Mouse (Mus musculus): ENCODE data around the gene Pter. TPM values are rescaled to one million over a fixed set of nuclear protein-coding genes. Genes with fewer than 3 reads are reported as not detected.

Pter gene
- polyA plus RNA-seq, 1 experiment from 2014 or later: 4.8 TPM

- Histone ChIP-seq H3K36me3 (ENCODE audit: control insufficient read depth, insufficient read depth, low read length) (no peaks in the 10 kb centered on the region), H3K4me1 (ENCODE audit: control insufficient read depth, insufficient read depth, low read length) (peaks cover 15% of the 10 kb centered on the region; the same call in 1 of the 2 replicates), H3K4me2 (ENCODE audit: low read length) (peak within 1 kb of the TSS; percentile 100), H3K4me3 (replicated peaks; ENCODE audit: low read depth, low read length) (peak within 1 kb of the TSS; percentile 54), H3K27ac (replicated peaks; ENCODE audit: low read depth, low read length) (0 out of 2 replicates have a peak within 1 kb of the TSS, but pooled peaks have one; percentile 3), H3K9ac (replicated peaks; ENCODE audit: low read length) (peak within 1 kb of the TSS; percentile 57), H3K9me3 (ENCODE audit: control insufficient read depth, low read length) (no peaks in the 10 kb centered on the region), H3K27me3 (ENCODE audit: control insufficient read depth, insufficient read depth, low read length) (peaks cover 47% of the 10 kb centered on the region)
- DNase-seq: peak; percentile 68
- no peak for ATAC-seq (ENCODE audit: low FRiP score, low TSS enrichment)
- WGBS: under 1% methylated on average over 19 of the region's 19 CpGs
Observed at GRCm38 (mm10) chr2:13011472-13011871, 87.6 kb downstream of the Pter start, which contains the start of gene C1ql3. Gene C1ql3, minus strand, starts transcription at chr2:13011806.

GRCm38 (mm10) chr2:13011973-13012372, 88.1 kb downstream of the Pter start:
- Histone ChIP-seq H3K27me3 (ENCODE audit: control insufficient read depth, insufficient read depth, low read length) (peaks cover 47% of the 10 kb centered on the region), H3K9ac (replicated peaks; ENCODE audit: low read length) (no peak overlapping the region), H3K4me1 (ENCODE audit: control insufficient read depth, insufficient read depth, low read length) (peaks cover 15% of the 10 kb centered on the region; the same call in 1 of the 2 replicates), H3K9me3 (ENCODE audit: control insufficient read depth, low read length) (no peaks in the 10 kb centered on the region), H3K4me3 (replicated peaks; ENCODE audit: low read depth, low read length) (no peak overlapping the region; the same call in 1 of the 2 replicates), H3K4me2 (ENCODE audit: low read length) (peak overlapping the region; percentile 100), H3K36me3 (ENCODE audit: control insufficient read depth, insufficient read depth, low read length) (no peaks in the 10 kb centered on the region), H3K27ac (replicated peaks; ENCODE audit: low read depth, low read length) (no peak overlapping the region)
- 33% methylated on average over 3 of the region's 3 CpGs for WGBS
- DNase-seq (no peak), ATAC-seq (ENCODE audit: low FRiP score, low TSS enrichment) (no peak)

- ATAC-seq (ENCODE audit: low FRiP score, low TSS enrichment): no peak
- 17% methylated on average over 5 of the region's 5 CpGs for WGBS
Observed at GRCm38 (mm10) chr2:13018382-13018781, 94.5 kb downstream of the Pter start.

GRCm38 (mm10) chr2:13018861-13019260, 95.0 kb downstream of the Pter start:
- ATAC-seq (ENCODE audit: low FRiP score, low TSS enrichment) (no peak), DNase-seq (no peak)
- H3K27me3 ChIP-seq (ENCODE audit: control insufficient read depth, insufficient read depth, low read length): no peaks in the 10 kb centered on the region
- H3K4me1 ChIP-seq (ENCODE audit: control insufficient read depth, insufficient read depth, low read length): no peaks in the 10 kb centered on the region
- 78% methylated on average over 1 of the region's 1 CpGs for WGBS
- H3K36me3 ChIP-seq (ENCODE audit: control insufficient read depth, insufficient read depth, low read length): no peaks in the 10 kb centered on the region
- no peak overlapping the region for H3K4me2 ChIP-seq (ENCODE audit: low read length)
- H3K27ac ChIP-seq (replicated peaks; ENCODE audit: low read depth, low read length): no peak overlapping the region
- no peak overlapping the region for H3K9ac ChIP-seq (replicated peaks; ENCODE audit: low read length)
- no peak overlapping the region for H3K4me3 ChIP-seq (replicated peaks; ENCODE audit: low read depth, low read length)
- H3K9me3 ChIP-seq (ENCODE audit: control insufficient read depth, low read length): no peaks in the 10 kb centered on the region

More at GRCm38 (mm10) chr2:13018382-13018781, 94.5 kb downstream of the Pter start:
- Histone ChIP-seq H3K4me1 (ENCODE audit: control insufficient read depth, insufficient read depth, low read length) (no peaks in the 10 kb centered on the region), H3K4me2 (ENCODE audit: low read length) (no peak overlapping the region), H3K4me3 (replicated peaks; ENCODE audit: low read depth, low read length) (no peak overlapping the region), H3K27me3 (ENCODE audit: control insufficient read depth, insufficient read depth, low read length) (peaks cover 5% of the 10 kb centered on the region; the same call in 1 of the 2 replicates), H3K27ac (replicated peaks; ENCODE audit: low read depth, low read length) (no peak overlapping the region), H3K9ac (replicated peaks; ENCODE audit: low read length) (no peak overlapping the region), H3K36me3 (ENCODE audit: control insufficient read depth, insufficient read depth, low read length) (no peaks in the 10 kb centered on the region), H3K9me3 (ENCODE audit: control insufficient read depth, low read length) (no peaks in the 10 kb centered on the region)
- DNase-seq: no peak

GRCm38 (mm10) chr2:13038772-13039171, 114.9 kb downstream of the Pter start:
- no peaks in the 10 kb centered on the region for H3K27me3 ChIP-seq (ENCODE audit: control insufficient read depth, insufficient read depth, low read length)
- DNase-seq: no peak

GRCm38 (mm10) chr2:13039785-13040184, 115.9 kb downstream of the Pter start:
- ATAC-seq (ENCODE audit: low FRiP score, low TSS enrichment) (no peak; the same call in 1 of the 2 replicates), DNase-seq (no peak)
- H3K27ac ChIP-seq (replicated peaks; ENCODE audit: low read depth, low read length): no peak overlapping the region
- no peak overlapping the region for H3K4me3 ChIP-seq (replicated peaks; ENCODE audit: low read depth, low read length)
- no peaks in the 10 kb centered on the region for H3K27me3 ChIP-seq (ENCODE audit: control insufficient read depth, insufficient read depth, low read length)
- no peaks in the 10 kb centered on the region for H3K4me1 ChIP-seq (ENCODE audit: control insufficient read depth, insufficient read depth, low read length)
- no peaks in the 10 kb centered on the region for H3K9me3 ChIP-seq (ENCODE audit: control insufficient read depth, low read length)
- WGBS: 90% methylated on average over 4 of the region's 4 CpGs
- H3K4me2 ChIP-seq (ENCODE audit: low read length): no peak overlapping the region
- no peak overlapping the region for H3K9ac ChIP-seq (replicated peaks; ENCODE audit: low read length)
- H3K36me3 ChIP-seq (ENCODE audit: control insufficient read depth, insufficient read depth, low read length): no peaks in the 10 kb centered on the region

More at GRCm38 (mm10) chr2:13038772-13039171, 114.9 kb downstream of the Pter start:
- Histone ChIP-seq H3K4me2 (ENCODE audit: low read length) (no peak overlapping the region), H3K4me3 (replicated peaks; ENCODE audit: low read depth, low read length) (no peak overlapping the region), H3K27ac (replicated peaks; ENCODE audit: low read depth, low read length) (no peak overlapping the region), H3K9ac (replicated peaks; ENCODE audit: low read length) (no peak overlapping the region), H3K4me1 (ENCODE audit: control insufficient read depth, insufficient read depth, low read length) (no peaks in the 10 kb centered on the region), H3K36me3 (ENCODE audit: control insufficient read depth, insufficient read depth, low read length) (no peaks in the 10 kb centered on the region), H3K9me3 (ENCODE audit: control insufficient read depth, low read length) (no peaks in the 10 kb centered on the region)
- no peak for ATAC-seq (ENCODE audit: low FRiP score, low TSS enrichment)
- WGBS: 81% methylated on average over 3 of the region's 3 CpGs

GRCm38 (mm10) chr2:13044555-13044954, 120.7 kb downstream of the Pter start:
- Histone ChIP-seq H3K27ac (replicated peaks; ENCODE audit: low read depth, low read length) (no peak overlapping the region), H3K27me3 (ENCODE audit: control insufficient read depth, insufficient read depth, low read length) (no peaks in the 10 kb centered on the region), H3K36me3 (ENCODE audit: control insufficient read depth, insufficient read depth, low read length) (no peaks in the 10 kb centered on the region), H3K4me2 (ENCODE audit: low read length) (no peak overlapping the region), H3K4me1 (ENCODE audit: control insufficient read depth, insufficient read depth, low read length) (no peaks in the 10 kb centered on the region), H3K9me3 (ENCODE audit: control insufficient read depth, low read length) (no peaks in the 10 kb centered on the region), H3K9ac (replicated peaks; ENCODE audit: low read length) (no peak overlapping the region), H3K4me3 (replicated peaks; ENCODE audit: low read depth, low read length) (no peak overlapping the region)
- 95% methylated on average over 4 of the region's 4 CpGs for WGBS
- ATAC-seq (ENCODE audit: low FRiP score, low TSS enrichment): no peak
- DNase-seq: no peak

- Histone ChIP-seq H3K27ac (replicated peaks; ENCODE audit: low read depth, low read length) (no peak overlapping the region), H3K4me3 (replicated peaks; ENCODE audit: low read depth, low read length) (no peak overlapping the region), H3K36me3 (ENCODE audit: control insufficient read depth, insufficient read depth, low read length) (no peaks in the 10 kb centered on the region), H3K4me2 (ENCODE audit: low read length) (no peak overlapping the region), H3K4me1 (ENCODE audit: control insufficient read depth, insufficient read depth, low read length) (no peaks in the 10 kb centered on the region), H3K9ac (replicated peaks; ENCODE audit: low read length) (no peak overlapping the region), H3K9me3 (ENCODE audit: control insufficient read depth, low read length) (no peaks in the 10 kb centered on the region), H3K27me3 (ENCODE audit: control insufficient read depth, insufficient read depth, low read length) (no peaks in the 10 kb centered on the region)
- ATAC-seq (ENCODE audit: low FRiP score, low TSS enrichment): no peak
- WGBS: 91% methylated on average over 6 of the region's 6 CpGs
- no peak for DNase-seq
Observed at GRCm38 (mm10) chr2:13048649-13049048, 124.8 kb downstream of the Pter start.

Data from midbrain, embryonic 14.5 days (tissue).